In genomic region chr3:105757323-105758083, GRCm38 (mm10) we compare ENCODE assay signal across 19 mouse cellular contexts. TPM values are rescaled to one million over a fixed set of nuclear protein-coding genes. Genes with fewer than 3 reads are reported as not detected.
A peak's percentile ranks its signal among the peaks of the same experiment; 100 is the strongest.
DNase-seq lines count a peak whose midpoint lies in the region; ATAC-seq and TF ChIP-seq lines count a peak whose summit lies in the region.
"Had no signal": no experiment of that assay in that cellular context is flagged by ENCODE, and none has a peak within 500 bp of the region (broad histone marks: within the 10 kb centered on the region; RNA-seq: fewer than 3 reads in every experiment).

No protein-coding gene starts in this region.

- TF ChIP-seq EP300 in stomach, postnatal 0 days (optimal IDR thresholded peaks at IDR 0.05) = no peak

- H3K4me1 ChIP-seq in midbrain, embryonic 13.5 days (replicated peaks) = peaks cover 10% of the 10 kb centered on the region
- H3K4me1 ChIP-seq in midbrain, postnatal 0 days (ENCODE audit: insufficient read depth, low read length) = no peaks in the 10 kb centered on the region
- H3K4me1 ChIP-seq in liver, embryonic 16.5 days (ENCODE audit: control insufficient read depth, low read depth, low read length) = peaks cover 22% of the 10 kb centered on the region
- no peaks in the 10 kb centered on the region; the same call in 1 of the 2 replicates for H3K4me1 ChIP-seq in stomach, postnatal 0 days (replicated peaks; ENCODE audit: control insufficient read depth, insufficient read depth)
- H3K4me1 ChIP-seq: neural tube, embryonic 15.5 days had no signal

- no peak for TF ChIP-seq CTCF in gastrocnemius, adult 2 months (IDR thresholded peaks at IDR 0.05)
- TF ChIP-seq CTCF in midbrain, postnatal 0 days (IDR thresholded peaks at IDR 0.05) = no peak
- TF ChIP-seq CTCF in stomach, postnatal 0 days (IDR thresholded peaks at IDR 0.05; ENCODE audit: low read depth) = no peak

- H3K9me3 ChIP-seq in midbrain, embryonic 13.5 days = no peaks in the 10 kb centered on the region
- no peaks in the 10 kb centered on the region for H3K9me3 ChIP-seq in midbrain, postnatal 0 days (ENCODE audit: low read length)
- no peaks in the 10 kb centered on the region for H3K9me3 ChIP-seq in liver, embryonic 16.5 days (replicated peaks; ENCODE audit: control insufficient read depth, low read length)
- H3K9me3 ChIP-seq in stomach, postnatal 0 days (ENCODE audit: control insufficient read depth, low read length) = no peaks in the 10 kb centered on the region
- H3K9me3 ChIP-seq: embryonic facial prominence, embryonic 13.5 days; heart, embryonic 15.5 days; limb, embryonic 13.5 days; neural tube, embryonic 15.5 days had no signal

- 75% methylated on average over 6 of the region's 6 CpGs for WGBS in midbrain, embryonic 13.5 days
- 66% methylated on average over 6 of the region's 6 CpGs for WGBS in midbrain, postnatal 0 days
- 46% methylated on average over 6 of the region's 6 CpGs for WGBS in liver, embryonic 16.5 days (ENCODE audit: insufficient replicate concordance)
- WGBS in stomach, postnatal 0 days = 46% methylated on average over 6 of the region's 6 CpGs

- intact Hi-C loops in gastrocnemius, adult 2 months (cut with DNase I) = no loop called here
- intact Hi-C loops in gastrocnemius, postnatal 14 days (cut with DNase I; ENCODE audit: low total_unique reads) = no loop called here

- ATAC-seq in midbrain, embryonic 13.5 days = 0 out of 2 replicates have a peak, but pooled peaks have one; percentile 27
- no peak for ATAC-seq in midbrain, postnatal 0 days (ENCODE audit: low FRiP score)
- ATAC-seq in liver, embryonic 16.5 days (ENCODE audit: low read depth) = peak; percentile 55
- peak; percentile 71; the same call in 1 of the 2 replicates for ATAC-seq in stomach, postnatal 0 days (ENCODE audit: low FRiP score, low TSS enrichment)
- ATAC-seq: Patski had no signal

- H3K4me3 ChIP-seq in gastrocnemius, adult 2 months = no peak overlapping the region
- H3K4me3 ChIP-seq in midbrain, embryonic 13.5 days (replicated peaks) = no peak overlapping the region
- no peak overlapping the region for H3K4me3 ChIP-seq in midbrain, postnatal 0 days (ENCODE audit: low read depth, low read length)
- H3K4me3 ChIP-seq in liver, embryonic 16.5 days (ENCODE audit: low read depth, low read length) = no peak overlapping the region
- no peak overlapping the region for H3K4me3 ChIP-seq in stomach, postnatal 0 days (ENCODE audit: low read depth, low read length)
- H3K4me3 ChIP-seq: embryonic facial prominence, embryonic 13.5 days; heart, embryonic 15.5 days; left cerebral cortex, adult 2 months; limb, embryonic 13.5 days; neural tube, embryonic 15.5 days had no signal

- H3K9ac ChIP-seq in midbrain, embryonic 13.5 days (replicated peaks) = no peak overlapping the region
- H3K9ac ChIP-seq in midbrain, postnatal 0 days (replicated peaks; ENCODE audit: low read length, poor library complexity, severe bottlenecking) = no peak overlapping the region
- H3K9ac ChIP-seq in liver, embryonic 16.5 days (ENCODE audit: low read depth, low read length) = no peak overlapping the region
- no peak overlapping the region for H3K9ac ChIP-seq in stomach, postnatal 0 days (ENCODE audit: low read length)
- H3K9ac ChIP-seq: embryonic facial prominence, embryonic 13.5 days; heart, embryonic 15.5 days; hindbrain, embryonic 14.5 days; limb, embryonic 13.5 days; neural tube, embryonic 15.5 days had no signal

- no peaks in the 10 kb centered on the region for H3K27me3 ChIP-seq in midbrain, embryonic 13.5 days
- no peaks in the 10 kb centered on the region for H3K27me3 ChIP-seq in midbrain, postnatal 0 days (ENCODE audit: insufficient read depth, low read length)
- H3K27me3 ChIP-seq in liver, embryonic 16.5 days (ENCODE audit: control insufficient read depth, insufficient read depth, low read depth, low read length) = no peaks in the 10 kb centered on the region
- no peaks in the 10 kb centered on the region for H3K27me3 ChIP-seq in stomach, postnatal 0 days (ENCODE audit: control insufficient read depth, insufficient read depth, low read length)
- H3K27me3 ChIP-seq: embryonic facial prominence, embryonic 13.5 days; heart, embryonic 15.5 days; limb, embryonic 13.5 days; neural tube, embryonic 15.5 days; Patski had no signal

- peak overlapping the region; percentile 84 for H3K27ac ChIP-seq in gastrocnemius, adult 2 months
- H3K27ac ChIP-seq in midbrain, embryonic 13.5 days = no peak overlapping the region
- no peak overlapping the region for H3K27ac ChIP-seq in midbrain, postnatal 0 days (ENCODE audit: low read depth, low read length)
- H3K27ac ChIP-seq in liver, embryonic 16.5 days (ENCODE audit: low read length) = peak overlapping the region; percentile 67
- H3K27ac ChIP-seq in stomach, postnatal 0 days (replicated peaks) = peak overlapping the region; percentile 45
- H3K27ac ChIP-seq: embryonic facial prominence, embryonic 13.5 days; heart, embryonic 15.5 days; hindbrain, embryonic 14.5 days; left cerebral cortex, adult 2 months; limb, embryonic 13.5 days; macrophage; neural tube, embryonic 15.5 days had no signal

- no peaks in the 10 kb centered on the region for H3K36me3 ChIP-seq in midbrain, embryonic 13.5 days
- H3K36me3 ChIP-seq in midbrain, postnatal 0 days (ENCODE audit: insufficient read depth, low read length) = no peaks in the 10 kb centered on the region
- no peaks in the 10 kb centered on the region for H3K36me3 ChIP-seq in liver, embryonic 16.5 days (ENCODE audit: control insufficient read depth, insufficient read depth)
- no peaks in the 10 kb centered on the region for H3K36me3 ChIP-seq in stomach, postnatal 0 days (ENCODE audit: control insufficient read depth, insufficient read depth, low read length)
- H3K36me3 ChIP-seq: embryonic facial prominence, embryonic 13.5 days; heart, embryonic 15.5 days; limb, embryonic 13.5 days; neural tube, embryonic 15.5 days had no signal

- no peak overlapping the region for H3K4me2 ChIP-seq in midbrain, embryonic 13.5 days (replicated peaks)
- H3K4me2 ChIP-seq in midbrain, postnatal 0 days (ENCODE audit: low read depth, low read length, poor library complexity, severe bottlenecking) = no peak overlapping the region
- H3K4me2 ChIP-seq in liver, embryonic 16.5 days (ENCODE audit: low read depth, low read length) = peak overlapping the region; percentile 26; the same call in 1 of the 2 replicates
- H3K4me2 ChIP-seq in stomach, postnatal 0 days (replicated peaks; ENCODE audit: low read depth) = no peak overlapping the region
- H3K4me2 ChIP-seq: embryonic facial prominence, embryonic 13.5 days; heart, embryonic 15.5 days; hindbrain, embryonic 14.5 days; limb, embryonic 13.5 days; neural tube, embryonic 15.5 days had no signal

- no peak for DNase-seq in gastrocnemius, adult 2 months
- no peak for DNase-seq in gastrocnemius, postnatal 14 days
- DNase-seq in midbrain, postnatal 0 days (ENCODE audit: low spot score) = no peak
- peak; percentile 55 for DNase-seq in stomach, postnatal 0 days (ENCODE audit: low spot score)
- DNase-seq in kidney, adult 11 months = no peak
- DNase-seq in right cerebral cortex, postnatal 36 days (ENCODE audit: low spot score in 2 of 2) = no peak
- DNase-seq: cerebellum, adult 11 months; kidney, adult 8-10 months; kidney, postnatal 4 days had no signal

RNA-seq across cellular contexts. Expression of gene Rap1a, which starts 43.6 kb away (rescaled TPM):
- total RNA-seq in gastrocnemius, adult 2 months (2021) = 100 to 1,000 TPM in 1 of 2 experiments, 10 to 100 TPM in 1; 86.7 to 101 TPM
- total RNA-seq in gastrocnemius, postnatal 14 days (2021) = 100 to 1,000 TPM in 1 of 2 experiments, 10 to 100 TPM in 1; 95.3 to 107 TPM
- 74.3 and 76.1 TPM in 2 replicates for polyA plus RNA-seq in midbrain, embryonic 13.5 days (2015; fragmentation: Nextera tagmentation; extraction: Ambion mirVana)
- total RNA-seq in midbrain, postnatal 0 days (2014; rRNA removed) = 27.1 and 32.2 TPM in 2 replicates
- polyA plus RNA-seq in midbrain, postnatal 0 days (2015; fragmentation: Nextera tagmentation; extraction: Ambion mirVana) = 59.9 and 66.0 TPM in 2 replicates
- polyA plus RNA-seq in liver, embryonic 16.5 days (2015; fragmentation: Nextera tagmentation; extraction: Ambion mirVana) = 98.9 and 102 TPM in 2 replicates
- 119 and 120 TPM in 2 replicates for polyA plus RNA-seq in stomach, postnatal 0 days (2015; fragmentation: Nextera tagmentation; extraction: Ambion mirVana)

RNA-seq across cellular contexts. Expression of gene Inka2, which starts 53.1 kb away (rescaled TPM):
- 1 to 10 TPM; 2.9 to 4.5 TPM for total RNA-seq in gastrocnemius, adult 2 months (2021)
- 1 to 10 TPM; 5.7 to 8.8 TPM for total RNA-seq in gastrocnemius, postnatal 14 days (2021)
- polyA plus RNA-seq in midbrain, embryonic 13.5 days (2015; fragmentation: Nextera tagmentation; extraction: Ambion mirVana) = 1.9 and 2.4 TPM in 2 replicates
- total RNA-seq in midbrain, postnatal 0 days (2014; rRNA removed) = 7.2 and 7.7 TPM in 2 replicates
- 3.3 and 3.7 TPM in 2 replicates for polyA plus RNA-seq in midbrain, postnatal 0 days (2015; fragmentation: Nextera tagmentation; extraction: Ambion mirVana)
- polyA plus RNA-seq in liver, embryonic 16.5 days (2015; fragmentation: Nextera tagmentation; extraction: Ambion mirVana) = 0.11 and 0.28 TPM in 2 replicates
- 2.8 and 2.9 TPM in 2 replicates for polyA plus RNA-seq in stomach, postnatal 0 days (2015; fragmentation: Nextera tagmentation; extraction: Ambion mirVana)

Comparison
In these comparisons a context has a peak if more than half of its experiments do, and no peak if none do; other contexts are left out.
1. H3K27ac ChIP-seq: peak in gastrocnemius, adult 2 months (single experiment), liver, embryonic 16.5 days (single experiment) and stomach, postnatal 0 days (single experiment); none in midbrain, embryonic 13.5 days (single experiment) and midbrain, postnatal 0 days (single experiment).